Mouse (Mus musculus): Measurements from ENCODE around the gene Gm42669. TPM values are rescaled to one million over a fixed set of nuclear protein-coding genes. Genes with fewer than 3 reads are reported as not detected.
A peak's percentile ranks its signal among the peaks of the same experiment; 100 is the strongest.

Gene Gm42669
- polyA plus RNA-seq, 1 experiment from 2014 or later = 0.31 TPM

GRCm38 (mm10) chr5:107534581-107534980 lies 27.2 kb downstream of the Gm42669 start, which contains the start of gene 1700028K03Rik:
Gene 1700028K03Rik, plus strand, starts transcription at chr5:107534709.
- Histone ChIP-seq H3K27ac (ENCODE audit: low read depth, low read length) (no peak within 1 kb of the TSS), H3K9me3 (ENCODE audit: control insufficient read depth, low read length) (no peaks in the 10 kb centered on the region), H3K9ac (ENCODE audit: low read length) (no peak within 1 kb of the TSS), H3K4me1 (ENCODE audit: control insufficient read depth, insufficient read depth, low read length) (no peaks in the 10 kb centered on the region), H3K27me3 (ENCODE audit: control insufficient read depth, insufficient read depth, low read length) (no peaks in the 10 kb centered on the region), H3K36me3 (ENCODE audit: control insufficient read depth, insufficient read depth, low read length) (no peaks in the 10 kb centered on the region), H3K4me2 (no peak within 1 kb of the TSS), H3K4me3 (ENCODE audit: low read depth, low read length) (no peak within 1 kb of the TSS)
- whole genome bisulfite sequencing = 75% methylated on average over 15 of the region's 15 CpGs
- ATAC-seq (ENCODE audit: low FRiP score) (no peak), DNase-seq (ENCODE audit: low spot score, missing footprints) (no peak)

GRCm38 (mm10) chr5:107541696-107542095 lies 34.3 kb downstream of the Gm42669 start:
- H3K9me3 ChIP-seq (ENCODE audit: control insufficient read depth, low read length) = no peaks in the 10 kb centered on the region
- no peaks in the 10 kb centered on the region for H3K36me3 ChIP-seq (ENCODE audit: control insufficient read depth, insufficient read depth, low read length)
- ATAC-seq (ENCODE audit: low FRiP score) (no peak), DNase-seq (ENCODE audit: low spot score, missing footprints) (no peak)
- no peaks in the 10 kb centered on the region; the same call in 1 of the 2 replicates for H3K4me1 ChIP-seq (ENCODE audit: control insufficient read depth, insufficient read depth, low read length)
- H3K27me3 ChIP-seq (ENCODE audit: control insufficient read depth, insufficient read depth, low read length) = no peaks in the 10 kb centered on the region
- H3K4me3 ChIP-seq (ENCODE audit: low read depth, low read length) = no peak overlapping the region
- WGBS = 24% methylated on average over 7 of the region's 7 CpGs
- H3K4me2 ChIP-seq = no peak overlapping the region
- no peak overlapping the region for H3K9ac ChIP-seq (ENCODE audit: low read length)
- no peak overlapping the region for H3K27ac ChIP-seq (ENCODE audit: low read depth, low read length)

GRCm38 (mm10) chr5:107545927-107546326 lies 38.5 kb downstream of the Gm42669 start:
- H3K27ac ChIP-seq (ENCODE audit: low read depth, low read length) = no peak overlapping the region
- no peaks in the 10 kb centered on the region for H3K27me3 ChIP-seq (ENCODE audit: control insufficient read depth, insufficient read depth, low read length)
- no peaks in the 10 kb centered on the region for H3K9me3 ChIP-seq (ENCODE audit: control insufficient read depth, low read length)
- ATAC-seq (ENCODE audit: low FRiP score) (no peak), DNase-seq (ENCODE audit: low spot score, missing footprints) (no peak)
- no peak overlapping the region for H3K9ac ChIP-seq (ENCODE audit: low read length)
- 92% methylated on average over 4 of the region's 4 CpGs for WGBS
- no peak overlapping the region for H3K4me2 ChIP-seq
- no peaks in the 10 kb centered on the region; the same call in 1 of the 2 replicates for H3K4me1 ChIP-seq (ENCODE audit: control insufficient read depth, insufficient read depth, low read length)
- H3K4me3 ChIP-seq (ENCODE audit: low read depth, low read length) = no peak overlapping the region
- no peaks in the 10 kb centered on the region for H3K36me3 ChIP-seq (ENCODE audit: control insufficient read depth, insufficient read depth, low read length)

- Histone ChIP-seq H3K4me1 (ENCODE audit: control insufficient read depth, insufficient read depth, low read length) (no peaks in the 10 kb centered on the region), H3K9me3 (ENCODE audit: control insufficient read depth, low read length) (no peaks in the 10 kb centered on the region), H3K4me3 (ENCODE audit: low read depth, low read length) (no peak overlapping the region), H3K36me3 (ENCODE audit: control insufficient read depth, insufficient read depth, low read length) (no peaks in the 10 kb centered on the region), H3K4me2 (no peak overlapping the region), H3K9ac (ENCODE audit: low read length) (no peak overlapping the region), H3K27me3 (ENCODE audit: control insufficient read depth, insufficient read depth, low read length) (no peaks in the 10 kb centered on the region), H3K27ac (ENCODE audit: low read depth, low read length) (no peak overlapping the region)
- 94% methylated on average over 3 of the region's 3 CpGs for WGBS
- ATAC-seq (ENCODE audit: low FRiP score) (no peak), DNase-seq (ENCODE audit: low spot score, missing footprints) (no peak)
These were observed 40.5 kb downstream of the Gm42669 start for GRCm38 (mm10) chr5:107547955-107548354.

- Histone ChIP-seq H3K27ac (ENCODE audit: low read depth, low read length) (no peak overlapping the region), H3K9me3 (ENCODE audit: control insufficient read depth, low read length) (no peaks in the 10 kb centered on the region), H3K4me1 (ENCODE audit: control insufficient read depth, insufficient read depth, low read length) (no peaks in the 10 kb centered on the region), H3K9ac (ENCODE audit: low read length) (no peak overlapping the region), H3K36me3 (ENCODE audit: control insufficient read depth, insufficient read depth, low read length) (no peaks in the 10 kb centered on the region), H3K27me3 (ENCODE audit: control insufficient read depth, insufficient read depth, low read length) (no peaks in the 10 kb centered on the region), H3K4me3 (ENCODE audit: low read depth, low read length) (no peak overlapping the region), H3K4me2 (no peak overlapping the region)
- WGBS = 85% methylated on average over 3 of the region's 3 CpGs
- no peak for ATAC-seq (ENCODE audit: low FRiP score)
- peak; percentile 39 for DNase-seq (ENCODE audit: low spot score, missing footprints)
These were observed 41.0 kb downstream of the Gm42669 start for GRCm38 (mm10) chr5:107548444-107548843.

- Histone ChIP-seq H3K4me2 (no peak overlapping the region), H3K36me3 (ENCODE audit: control insufficient read depth, insufficient read depth, low read length) (no peaks in the 10 kb centered on the region), H3K9me3 (ENCODE audit: control insufficient read depth, low read length) (no peaks in the 10 kb centered on the region), H3K4me1 (ENCODE audit: control insufficient read depth, insufficient read depth, low read length) (no peaks in the 10 kb centered on the region), H3K4me3 (ENCODE audit: low read depth, low read length) (no peak overlapping the region), H3K27me3 (ENCODE audit: control insufficient read depth, insufficient read depth, low read length) (no peaks in the 10 kb centered on the region), H3K9ac (ENCODE audit: low read length) (no peak overlapping the region), H3K27ac (ENCODE audit: low read depth, low read length) (no peak overlapping the region)
- no peak for ATAC-seq (ENCODE audit: low FRiP score)
- 85% methylated on average over 5 of the region's 5 CpGs for WGBS
- DNase-seq (ENCODE audit: low spot score, missing footprints) = no peak
These were observed 46.9 kb downstream of the Gm42669 start for GRCm38 (mm10) chr5:107554336-107554735.

- Histone ChIP-seq H3K27ac (ENCODE audit: low read depth, low read length) (no peak overlapping the region), H3K4me2 (no peak overlapping the region), H3K4me1 (ENCODE audit: control insufficient read depth, insufficient read depth, low read length) (no peaks in the 10 kb centered on the region), H3K9me3 (ENCODE audit: control insufficient read depth, low read length) (no peaks in the 10 kb centered on the region), H3K27me3 (ENCODE audit: control insufficient read depth, insufficient read depth, low read length) (no peaks in the 10 kb centered on the region), H3K9ac (ENCODE audit: low read length) (no peak overlapping the region), H3K36me3 (ENCODE audit: control insufficient read depth, insufficient read depth, low read length) (no peaks in the 10 kb centered on the region), H3K4me3 (ENCODE audit: low read depth, low read length) (no peak overlapping the region)
- WGBS = 93% methylated on average over 3 of the region's 3 CpGs
- ATAC-seq (ENCODE audit: low FRiP score) (no peak), DNase-seq (ENCODE audit: low spot score, missing footprints) (no peak)
These were observed 49.5 kb downstream of the Gm42669 start for GRCm38 (mm10) chr5:107556969-107557368.

GRCm38 (mm10) chr5:107569148-107569547 lies 61.7 kb downstream of the Gm42669 start:
- no peaks in the 10 kb centered on the region for H3K9me3 ChIP-seq (ENCODE audit: control insufficient read depth, low read length)
- peaks cover 2% of the 10 kb centered on the region; the same call in 1 of the 2 replicates for H3K36me3 ChIP-seq (ENCODE audit: control insufficient read depth, insufficient read depth, low read length)
- H3K27ac ChIP-seq (ENCODE audit: low read depth, low read length) = no peak overlapping the region
- 96% methylated on average over 9 of the region's 9 CpGs for WGBS
- no peaks in the 10 kb centered on the region for H3K4me1 ChIP-seq (ENCODE audit: control insufficient read depth, insufficient read depth, low read length)
- H3K27me3 ChIP-seq (ENCODE audit: control insufficient read depth, insufficient read depth, low read length) = no peaks in the 10 kb centered on the region
- DNase-seq (ENCODE audit: low spot score, missing footprints) (no peak), ATAC-seq (ENCODE audit: low FRiP score) (no peak)
- no peak overlapping the region for H3K9ac ChIP-seq (ENCODE audit: low read length)
- no peak overlapping the region for H3K4me2 ChIP-seq
- H3K4me3 ChIP-seq (ENCODE audit: low read depth, low read length) = no peak overlapping the region

- Histone ChIP-seq H3K9ac (ENCODE audit: low read length) (peak within 1 kb of the TSS; percentile 75), H3K4me1 (ENCODE audit: control insufficient read depth, insufficient read depth, low read length) (no peaks in the 10 kb centered on the region), H3K9me3 (ENCODE audit: control insufficient read depth, low read length) (no peaks in the 10 kb centered on the region), H3K36me3 (ENCODE audit: control insufficient read depth, insufficient read depth, low read length) (no peaks in the 10 kb centered on the region), H3K27ac (ENCODE audit: low read depth, low read length) (peak within 1 kb of the TSS; percentile 64), H3K27me3 (ENCODE audit: control insufficient read depth, insufficient read depth, low read length) (no peaks in the 10 kb centered on the region), H3K4me3 (ENCODE audit: low read depth, low read length) (peak within 1 kb of the TSS; percentile 68), H3K4me2 (peak within 1 kb of the TSS; percentile 60)
- WGBS = 1% methylated on average over 59 of the region's 64 CpGs
- DNase-seq (ENCODE audit: low spot score, missing footprints) = peak; percentile 98
- ATAC-seq (ENCODE audit: low FRiP score) = peak; percentile 97
These were observed 90.1 kb downstream of the Gm42669 start, which contains the start of the genes Rpap2 and Glmn for GRCm38 (mm10) chr5:107597301-107598077. Gene Rpap2, plus strand, starts transcription at chr5:107597373. Gene Glmn, minus strand, starts transcription at chr5:107597888.
